Mouse (Mus musculus): ENCODE results near the gene Nmnat3. TPM values are rescaled to one million over a fixed set of nuclear protein-coding genes. Genes with fewer than 3 reads are reported as not detected.
"Not testable (repeated sequence)": the region's sequence is repeated elsewhere in the genome, so short reads cannot be mapped to it uniquely, and the experiment has no call there.

Nmnat3 gene
- 35.2 and 35.3 TPM in 2 replicates for polyA plus RNA-seq (2016; fragmentation: Nextera tagmentation; extraction: Ambion mirVana)

- WGBS (ENCODE audit: insufficient replicate concordance): 57% methylated on average over 6 of the region's 6 CpGs
- not testable (repeated sequence) for H3K4me3 ChIP-seq; ATAC-seq; H3K9me3 ChIP-seq (replicated peaks); H3K4me1 ChIP-seq; H3K4me2 ChIP-seq; H3K27ac ChIP-seq; H3K36me3 ChIP-seq; H3K9ac ChIP-seq
- H3K27me3 ChIP-seq (replicated peaks): peaks cover 20% of the 10 kb centered on the region
Measured at GRCm38 (mm10) chr9:98287135-98287534, at the start of gene Nmnat3. Gene Nmnat3, plus strand, starts transcription at chr9:98287435.

GRCm38 (mm10) chr9:98243481-98243880, 43.8 kb upstream of the Nmnat3 start:
- no peak for ATAC-seq

GRCm38 (mm10) chr9:98244223-98244622, 43.0 kb upstream of the Nmnat3 start:
- H3K27me3 ChIP-seq (replicated peaks): no peaks in the 10 kb centered on the region
- no peak for ATAC-seq
- H3K4me2 ChIP-seq: no peak overlapping the region
- no peaks in the 10 kb centered on the region for H3K36me3 ChIP-seq
- no peaks in the 10 kb centered on the region for H3K9me3 ChIP-seq (replicated peaks)
- 34% methylated on average over 2 of the region's 2 CpGs for WGBS (ENCODE audit: insufficient replicate concordance)
- H3K4me1 ChIP-seq: no peaks in the 10 kb centered on the region
- no peak overlapping the region for H3K4me3 ChIP-seq
- no peak overlapping the region for H3K9ac ChIP-seq
- H3K27ac ChIP-seq: no peak overlapping the region

More at GRCm38 (mm10) chr9:98243481-98243880, 43.8 kb upstream of the Nmnat3 start:
- H3K4me1 ChIP-seq: no peaks in the 10 kb centered on the region
- no peaks in the 10 kb centered on the region for H3K36me3 ChIP-seq
- no peak overlapping the region for H3K27ac ChIP-seq
- H3K27me3 ChIP-seq (replicated peaks): no peaks in the 10 kb centered on the region
- 74% methylated on average over 2 of the region's 2 CpGs for WGBS (ENCODE audit: insufficient replicate concordance)
- H3K4me2 ChIP-seq: no peak overlapping the region
- H3K9me3 ChIP-seq (replicated peaks): no peaks in the 10 kb centered on the region
- H3K9ac ChIP-seq: no peak overlapping the region
- no peak overlapping the region for H3K4me3 ChIP-seq

GRCm38 (mm10) chr9:98245226-98245625, 42.0 kb upstream of the Nmnat3 start:
- Histone ChIP-seq H3K27ac (no peak overlapping the region), H3K4me1 (no peaks in the 10 kb centered on the region), H3K9me3 (replicated peaks) (no peaks in the 10 kb centered on the region), H3K9ac (no peak overlapping the region), H3K36me3 (no peaks in the 10 kb centered on the region), H3K4me3 (no peak overlapping the region), H3K4me2 (no peak overlapping the region), H3K27me3 (replicated peaks) (no peaks in the 10 kb centered on the region)
- ATAC-seq: no peak
- WGBS (ENCODE audit: insufficient replicate concordance): 64% methylated on average over 2 of the region's 2 CpGs

GRCm38 (mm10) chr9:98246351-98246750, 40.9 kb upstream of the Nmnat3 start:
- ATAC-seq: no peak
- Histone ChIP-seq H3K27me3 (replicated peaks) (no peaks in the 10 kb centered on the region), H3K36me3 (no peaks in the 10 kb centered on the region), H3K4me3 (no peak overlapping the region), H3K4me2 (no peak overlapping the region), H3K27ac (no peak overlapping the region), H3K9me3 (replicated peaks) (no peaks in the 10 kb centered on the region), H3K4me1 (no peaks in the 10 kb centered on the region), H3K9ac (no peak overlapping the region)
- 73% methylated on average over 1 of the region's 1 CpGs for WGBS (ENCODE audit: insufficient replicate concordance)

- no peak overlapping the region for H3K4me3 ChIP-seq
- H3K9me3 ChIP-seq (replicated peaks): no peaks in the 10 kb centered on the region
- no peaks in the 10 kb centered on the region for H3K36me3 ChIP-seq
- H3K9ac ChIP-seq: no peak overlapping the region
- H3K4me2 ChIP-seq: no peak overlapping the region
- 69% methylated on average over 8 of the region's 8 CpGs for WGBS (ENCODE audit: insufficient replicate concordance)
- ATAC-seq: no peak
- no peaks in the 10 kb centered on the region; the same call in 1 of the 2 replicates for H3K27me3 ChIP-seq (replicated peaks)
- no peak overlapping the region for H3K27ac ChIP-seq
- H3K4me1 ChIP-seq: no peaks in the 10 kb centered on the region
Measured at GRCm38 (mm10) chr9:98260210-98260609, 27.0 kb upstream of the Nmnat3 start.

- Histone ChIP-seq H3K4me2 (no peak overlapping the region), H3K27me3 (replicated peaks) (no peaks in the 10 kb centered on the region; the same call in 1 of the 2 replicates), H3K27ac (no peak overlapping the region), H3K4me1 (no peaks in the 10 kb centered on the region), H3K9ac (no peak overlapping the region), H3K36me3 (no peaks in the 10 kb centered on the region), H3K9me3 (replicated peaks) (no peaks in the 10 kb centered on the region), H3K4me3 (no peak overlapping the region)
- WGBS (ENCODE audit: insufficient replicate concordance): 65% methylated on average over 1 of the region's 1 CpGs
- no peak for ATAC-seq
Measured at GRCm38 (mm10) chr9:98261461-98262011, 25.7 kb upstream of the Nmnat3 start.

GRCm38 (mm10) chr9:98264916-98265315, 22.3 kb upstream of the Nmnat3 start:
- Histone ChIP-seq H3K9me3 (replicated peaks) (no peaks in the 10 kb centered on the region), H3K36me3 (no peaks in the 10 kb centered on the region)
- WGBS (ENCODE audit: insufficient replicate concordance): 67% methylated on average over 5 of the region's 5 CpGs

GRCm38 (mm10) chr9:98272734-98273133, 14.5 kb upstream of the Nmnat3 start:
- Histone ChIP-seq H3K4me3 (no peak overlapping the region), H3K9me3 (replicated peaks) (no peaks in the 10 kb centered on the region), H3K27me3 (replicated peaks) (0 out of 2 replicates have a peak, but pooled peaks cover 5% of the 10 kb centered on the region), H3K9ac (no peak overlapping the region), H3K36me3 (no peaks in the 10 kb centered on the region), H3K27ac (no peak overlapping the region), H3K4me2 (no peak overlapping the region), H3K4me1 (no peaks in the 10 kb centered on the region)
- ATAC-seq: no peak
- 54% methylated on average over 5 of the region's 5 CpGs for WGBS (ENCODE audit: insufficient replicate concordance)

More at GRCm38 (mm10) chr9:98264916-98265315, 22.3 kb upstream of the Nmnat3 start:
- Histone ChIP-seq H3K4me3 (no peak overlapping the region), H3K27me3 (replicated peaks) (no peaks in the 10 kb centered on the region; the same call in 1 of the 2 replicates), H3K4me2 (no peak overlapping the region), H3K9ac (no peak overlapping the region), H3K4me1 (no peaks in the 10 kb centered on the region), H3K27ac (no peak overlapping the region)
- ATAC-seq: no peak

GRCm38 (mm10) chr9:98275080-98275479, 12.2 kb upstream of the Nmnat3 start:
- Histone ChIP-seq H3K27ac (no peak overlapping the region), H3K9ac (no peak overlapping the region), H3K9me3 (replicated peaks) (no peaks in the 10 kb centered on the region), H3K4me3 (no peak overlapping the region), H3K4me1 (no peaks in the 10 kb centered on the region), H3K36me3 (no peaks in the 10 kb centered on the region), H3K4me2 (no peak overlapping the region), H3K27me3 (replicated peaks) (peaks cover 10% of the 10 kb centered on the region; the same call in 1 of the 2 replicates)
- WGBS (ENCODE audit: insufficient replicate concordance): 78% methylated on average over 10 of the region's 10 CpGs
- ATAC-seq: no peak

GRCm38 (mm10) chr9:98280162-98280561, 7.1 kb upstream of the Nmnat3 start:
- H3K9me3 ChIP-seq (replicated peaks): no peaks in the 10 kb centered on the region
- 49% methylated on average over 5 of the region's 5 CpGs for WGBS (ENCODE audit: insufficient replicate concordance)
- H3K36me3 ChIP-seq: no peaks in the 10 kb centered on the region
- peak; percentile 60 for ATAC-seq
- H3K27me3 ChIP-seq (replicated peaks): peaks cover 15% of the 10 kb centered on the region
- no peak overlapping the region for H3K4me2 ChIP-seq
- H3K4me3 ChIP-seq: no peak overlapping the region
- no peak overlapping the region for H3K27ac ChIP-seq
- no peak overlapping the region for H3K9ac ChIP-seq
- H3K4me1 ChIP-seq: no peaks in the 10 kb centered on the region

- Histone ChIP-seq H3K27ac (no peak overlapping the region), H3K4me2 (no peak overlapping the region), H3K9me3 (replicated peaks) (no peaks in the 10 kb centered on the region), H3K9ac (no peak overlapping the region), H3K36me3 (no peaks in the 10 kb centered on the region), H3K27me3 (replicated peaks) (peaks cover 20% of the 10 kb centered on the region), H3K4me1 (no peaks in the 10 kb centered on the region), H3K4me3 (no peak overlapping the region)
- WGBS (ENCODE audit: insufficient replicate concordance): 59% methylated on average over 9 of the region's 9 CpGs
- no peak for ATAC-seq
Measured at GRCm38 (mm10) chr9:98285606-98286301, 1.5 kb upstream of the Nmnat3 start.
